Mouse (Mus musculus) small intestine, adult 2 months (tissue): ENCODE data around the gene Mpst.

Experiments used
- CTCF ChIP-seq: fragments of 200-500 bp; IDR thresholded peaks from 2 replicates; pipeline ENCODE4 v1.5.1; 2012; ENCODE audit warnings: low read depth, mild to moderate bottlenecking, control low read depth, inconsistent platforms, low read length, moderate library complexity, mixed read lengths; ENCODE audit not compliant: insufficient replicate concordance, insufficient read length; ENCODE audit errors: extremely low read depth
- POLR2A ChIP-seq: fragments of 200-500 bp; IDR thresholded peaks from 2 replicates; pipeline ENCODE4 v1.6.1; 2012; ENCODE audit warnings: low read depth, mild to moderate bottlenecking, control low read depth, inconsistent platforms, low read length, moderate library complexity

- TF ChIP-seq POLR2A (no peak), CTCF (no peak)
Observed at GRCm38 (mm10) chr15:78438018-78438394, 31.8 kb downstream of the Mpst start.
